Mouse (Mus musculus) forebrain, embryonic 15.5 days (tissue): Measurements from ENCODE around the gene Mef2b. TPM values are rescaled to one million over a fixed set of nuclear protein-coding genes. Genes with fewer than 3 reads are reported as not detected.

ENCODE experiments used
- ATAC-seq: fragments of 200-750 bp; cut with Nextera tagmentation; replicated peaks from 2 replicates; pipeline ENCODE4 v1.8.0; 2017; ENCODE audit warnings: mild to moderate bottlenecking, moderate TSS enrichment, moderate library complexity
- H3K27ac ChIP-seq: fragments of 300-500 bp; sonication (generic); replicated peaks from 2 replicates; pipeline ENCODE4 v1.5.1; 2015; ENCODE audit warnings: mild to moderate bottlenecking, inconsistent platforms
- H3K27me3 ChIP-seq: fragments of 300-500 bp; sonication (generic); 2 replicates; pipeline ENCODE4 v1.6.1; 2015; ENCODE audit warnings: inconsistent platforms
- H3K36me3 ChIP-seq: fragments of 300-500 bp; sonication (generic); 2 replicates; pipeline ENCODE4 v1.6.1; 2015; ENCODE audit warnings: mild to moderate bottlenecking, inconsistent platforms
- H3K4me1 ChIP-seq: fragments of 300-500 bp; sonication (generic); 2 replicates; pipeline ENCODE4 v1.6.1; 2015; ENCODE audit warnings: inconsistent platforms
- H3K4me2 ChIP-seq: fragments of 300-500 bp; sonication (generic); replicated peaks from 2 replicates; pipeline ENCODE4 v1.6.1; 2015; ENCODE audit warnings: mild to moderate bottlenecking, inconsistent platforms
- H3K4me3 ChIP-seq: fragments of 300-500 bp; sonication (generic); 2 replicates; pipeline ENCODE4 v1.5.1; 2015; ENCODE audit warnings: mild to moderate bottlenecking, inconsistent platforms
- H3K9ac ChIP-seq: fragments of 300-500 bp; sonication (generic); replicated peaks from 2 replicates; pipeline ENCODE4 v1.6.1; 2015; ENCODE audit warnings: mild to moderate bottlenecking, inconsistent platforms
- H3K9me3 ChIP-seq: fragments of 300-500 bp; sonication (generic); 2 replicates; pipeline ENCODE4 v1.6.1; 2016; ENCODE audit warnings: inconsistent platforms
- WGBS: fragments of 180-500 bp; shearing (Covaris S2); methylation state at CpG from one replicate; pipeline ENCODE4 v1.1.7; 2015; ENCODE audit warnings: mixed read lengths; 5-methylcytosine and 5-hydroxymethylcytosine counted together
- polyA plus RNA-seq: library from polyadenylated mRNA; unstranded; fragments of >200 nt; fragmentation: Nextera tagmentation; extraction: Ambion mirVana; gene quantifications from 2 replicates; pipeline ENCODE4 v1.2.1, GENCODE M21; 2015

Gene Mef2b
- polyA plus RNA-seq, 1 experiment from 2014 or later = 0.22 TPM

DNA sequence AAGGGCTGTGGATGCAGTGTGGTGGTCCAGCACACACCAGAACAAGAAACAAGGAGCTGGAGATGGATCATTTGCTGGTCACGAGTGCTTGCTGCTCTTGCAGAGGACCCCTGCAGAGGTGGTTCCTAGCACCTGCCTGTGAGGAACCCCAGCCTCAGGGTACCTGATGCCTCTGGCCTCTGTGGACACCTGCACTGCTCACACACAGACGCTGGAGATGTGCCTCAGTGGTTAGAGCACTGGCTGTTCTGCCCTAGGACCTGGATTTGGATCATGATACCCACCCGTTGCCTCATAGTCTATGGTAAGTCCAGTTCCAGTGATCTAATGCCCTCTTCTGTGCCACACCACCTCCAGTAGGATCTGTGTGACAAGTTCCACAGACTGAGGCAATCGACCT lies 2.9 kb upstream of the Mef2b start:
- H3K4me3 ChIP-seq = no peak overlapping the region
- no peak overlapping the region for H3K4me2 ChIP-seq
- H3K9me3 ChIP-seq = no peaks in the 10 kb centered on the region
- peaks cover 33% of the 10 kb centered on the region for H3K4me1 ChIP-seq
- 91% methylated on average over 4 of the region's 4 CpGs for WGBS
- ATAC-seq = no peak
- peaks cover 20% of the 10 kb centered on the region for H3K36me3 ChIP-seq
- H3K27me3 ChIP-seq = no peaks in the 10 kb centered on the region
- H3K9ac ChIP-seq = no peak overlapping the region
- H3K27ac ChIP-seq = no peak overlapping the region

DNA sequence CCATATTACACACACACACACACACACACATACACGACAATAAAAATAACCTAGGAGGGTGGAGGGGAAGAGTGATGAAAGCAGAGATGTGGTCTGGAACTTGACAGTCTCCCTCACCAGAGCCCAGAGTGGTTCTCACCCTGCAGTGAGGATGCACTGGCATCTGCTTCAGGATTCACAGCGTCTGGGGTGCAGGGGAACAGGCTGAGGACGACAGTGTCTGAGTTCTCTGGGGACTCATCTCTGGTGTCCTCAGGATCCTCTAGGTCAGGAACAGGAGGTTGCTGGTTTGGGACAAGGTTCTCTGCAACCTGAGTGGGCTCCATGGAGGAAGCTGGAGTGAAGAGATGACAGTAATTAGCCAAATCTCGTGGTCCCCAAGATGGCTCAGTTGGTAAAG lies 1.6 kb upstream of the Mef2b start:
- H3K27ac ChIP-seq = no peak overlapping the region
- 79% methylated on average over 4 of the region's 4 CpGs for WGBS
- peaks cover 23% of the 10 kb centered on the region for H3K4me1 ChIP-seq
- peak overlapping the region; percentile 54 for H3K4me2 ChIP-seq
- H3K9me3 ChIP-seq = no peaks in the 10 kb centered on the region
- H3K27me3 ChIP-seq = no peaks in the 10 kb centered on the region
- ATAC-seq = no peak
- H3K9ac ChIP-seq = no peak overlapping the region
- H3K36me3 ChIP-seq = peaks cover 22% of the 10 kb centered on the region
- H3K4me3 ChIP-seq = peak overlapping the region; percentile 75

DNA sequence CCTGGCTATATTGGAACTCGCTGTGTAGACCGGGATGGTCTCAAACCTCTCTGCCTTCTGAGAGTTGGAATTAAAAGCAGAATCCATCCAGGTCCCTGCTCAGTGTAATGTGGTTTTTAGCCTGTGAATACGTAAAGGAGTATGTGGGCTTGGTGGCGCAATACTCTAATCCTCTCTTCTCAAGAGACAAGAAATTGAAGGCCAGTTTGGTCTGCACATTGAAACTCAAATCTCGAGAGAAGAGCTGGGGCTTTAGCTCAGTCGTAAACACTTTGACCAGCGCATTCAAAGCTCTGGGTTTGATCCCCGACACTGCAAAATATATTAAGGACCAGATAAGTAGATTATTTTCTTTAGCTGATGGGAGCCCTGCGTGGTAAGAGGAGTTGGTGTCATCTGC lies 470 bp downstream of the Mef2b start:
- H3K4me3 ChIP-seq = peak overlapping the region; percentile 75
- H3K27ac ChIP-seq = peak overlapping the region; percentile 90
- H3K9ac ChIP-seq = peak overlapping the region; percentile 81
- 10% methylated on average over 9 of the region's 9 CpGs for WGBS
- H3K4me1 ChIP-seq = peaks cover 23% of the 10 kb centered on the region
- ATAC-seq = no peak; the same call in 1 of the 2 replicates
- H3K27me3 ChIP-seq = no peaks in the 10 kb centered on the region
- peak overlapping the region; percentile 66 for H3K4me2 ChIP-seq
- peaks cover 17% of the 10 kb centered on the region for H3K36me3 ChIP-seq
- no peaks in the 10 kb centered on the region for H3K9me3 ChIP-seq

DNA sequence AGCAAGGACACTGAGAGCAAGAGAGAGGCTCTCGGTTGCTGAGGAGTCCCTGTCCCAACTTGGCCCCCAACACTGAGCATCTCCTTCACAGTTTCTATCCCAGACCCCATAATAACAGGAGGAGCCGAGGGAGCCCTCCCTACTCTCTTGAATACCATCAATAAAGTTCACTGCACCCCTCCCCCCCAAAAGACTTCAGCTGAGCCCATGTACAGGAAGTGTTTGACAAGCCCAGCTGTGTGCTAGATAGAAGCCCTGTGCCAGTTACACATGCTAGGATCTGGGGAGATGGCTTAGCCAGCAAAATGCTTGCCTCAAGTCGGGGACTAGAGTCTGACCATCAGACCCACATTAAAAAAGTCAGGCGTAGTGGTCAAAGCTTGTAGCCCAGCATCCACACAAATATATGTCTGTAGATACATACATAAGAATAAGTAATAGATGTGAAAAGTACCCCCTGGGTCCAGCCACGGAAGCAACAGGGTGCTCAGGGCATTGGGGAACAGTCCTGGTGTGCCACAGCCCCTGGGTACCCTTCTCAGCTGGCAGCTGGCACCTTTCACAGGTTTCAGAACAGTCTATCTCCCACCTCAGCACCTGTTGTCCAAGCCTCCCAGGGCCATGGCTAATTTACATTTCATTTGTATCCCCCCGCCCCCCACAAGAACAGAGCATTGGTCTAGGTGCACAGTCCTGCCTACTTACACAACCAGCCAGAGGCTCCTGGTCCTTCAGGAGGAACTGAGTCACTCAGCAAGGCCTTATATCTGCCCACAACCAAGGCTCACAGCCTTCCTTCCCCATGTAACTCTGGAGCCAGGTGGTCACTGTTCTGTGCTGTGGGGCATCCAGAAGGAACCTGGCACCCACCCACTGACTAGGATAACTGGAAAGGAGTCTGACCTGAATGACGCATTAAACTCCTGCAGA lies 8.4 kb downstream of the Mef2b start:
- Histone ChIP-seq H3K4me3 (no peak overlapping the region), H3K36me3 (peaks cover 29% of the 10 kb centered on the region), H3K27ac (no peak overlapping the region), H3K27me3 (no peaks in the 10 kb centered on the region), H3K9me3 (no peaks in the 10 kb centered on the region), H3K4me1 (peaks cover 6% of the 10 kb centered on the region), H3K4me2 (no peak overlapping the region), H3K9ac (no peak overlapping the region)
- ATAC-seq = no peak
- WGBS = 86% methylated on average over 7 of the region's 7 CpGs

DNA sequence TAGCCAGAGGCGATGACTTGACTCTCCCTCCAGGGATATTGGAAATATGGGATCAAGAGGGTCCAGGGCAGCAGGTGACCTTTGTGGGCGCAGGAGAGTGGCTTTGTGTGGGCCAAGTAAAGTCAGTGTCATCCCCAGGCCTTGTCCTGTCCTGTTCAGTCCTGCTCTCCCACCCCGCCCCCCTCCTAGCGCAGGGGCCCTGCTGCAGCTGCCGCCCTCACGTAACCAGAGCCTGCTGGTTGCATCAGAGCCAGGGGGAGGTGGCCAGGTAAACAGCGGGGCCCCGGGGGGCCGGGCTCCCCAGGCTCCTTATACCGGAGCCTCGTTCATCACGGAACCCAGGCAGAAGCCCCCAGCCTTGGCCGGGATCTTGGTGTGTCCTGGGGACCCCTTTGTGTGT lies 10.6 kb downstream of the Mef2b start:
- no peak overlapping the region for H3K9ac ChIP-seq
- WGBS = 18% methylated on average over 13 of the region's 13 CpGs
- no peak for ATAC-seq
- peaks cover 18% of the 10 kb centered on the region for H3K36me3 ChIP-seq
- H3K4me3 ChIP-seq = no peak overlapping the region
- no peaks in the 10 kb centered on the region for H3K9me3 ChIP-seq
- H3K27ac ChIP-seq = no peak overlapping the region
- peaks cover 6% of the 10 kb centered on the region for H3K4me1 ChIP-seq
- H3K4me2 ChIP-seq = no peak overlapping the region
- H3K27me3 ChIP-seq = 0 out of 2 replicates have a peak, but pooled peaks cover 3% of the 10 kb centered on the region

DNA sequence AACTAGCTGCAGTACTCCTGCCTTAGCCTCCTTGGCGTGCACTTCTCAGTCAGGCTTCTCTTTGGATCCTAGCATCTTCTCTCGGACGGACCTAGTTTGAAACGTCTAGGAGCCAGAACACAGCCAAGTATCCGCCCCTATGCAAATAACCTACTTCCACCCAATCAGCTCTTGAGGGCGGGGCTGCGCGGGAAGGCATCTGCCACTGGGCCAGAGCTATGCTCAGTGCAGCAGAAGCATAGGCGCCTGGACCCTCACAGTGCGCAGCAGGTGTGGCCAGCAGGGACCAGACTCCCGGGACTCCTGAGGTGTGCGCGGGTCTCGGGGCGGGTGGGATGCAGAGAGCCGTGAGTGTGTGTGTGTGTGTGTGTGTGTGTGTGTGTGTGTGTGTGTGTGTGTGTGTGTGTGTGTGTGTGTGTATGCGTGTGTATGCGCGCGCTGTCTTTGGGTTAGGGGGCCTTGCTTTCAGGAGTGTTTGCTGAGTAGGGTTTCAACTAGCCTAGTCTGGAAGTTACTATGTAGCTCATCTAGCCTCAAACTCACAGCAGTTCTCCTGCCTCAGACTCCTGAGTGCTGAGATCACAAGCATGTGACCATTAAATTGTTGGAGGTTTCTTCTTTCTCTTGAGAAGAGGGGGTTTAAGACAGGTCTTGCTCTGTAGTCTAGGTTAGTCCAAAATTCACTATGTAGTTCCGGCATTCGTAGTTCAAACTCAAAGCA lies 13.2 kb downstream of the Mef2b start:
- 14% methylated on average over 22 of the region's 22 CpGs for WGBS
- Histone ChIP-seq H3K36me3 (no peaks in the 10 kb centered on the region; the same call in 1 of the 2 replicates), H3K9me3 (no peaks in the 10 kb centered on the region), H3K4me2 (peak overlapping the region; percentile 36), H3K4me3 (0 out of 2 replicates have a peak overlapping the region, but pooled peaks have one; percentile 14), H3K4me1 (peaks cover 6% of the 10 kb centered on the region), H3K27me3 (0 out of 2 replicates have a peak, but pooled peaks cover 3% of the 10 kb centered on the region), H3K27ac (no peak overlapping the region), H3K9ac (no peak overlapping the region)
- peak; percentile 93 for ATAC-seq

DNA sequence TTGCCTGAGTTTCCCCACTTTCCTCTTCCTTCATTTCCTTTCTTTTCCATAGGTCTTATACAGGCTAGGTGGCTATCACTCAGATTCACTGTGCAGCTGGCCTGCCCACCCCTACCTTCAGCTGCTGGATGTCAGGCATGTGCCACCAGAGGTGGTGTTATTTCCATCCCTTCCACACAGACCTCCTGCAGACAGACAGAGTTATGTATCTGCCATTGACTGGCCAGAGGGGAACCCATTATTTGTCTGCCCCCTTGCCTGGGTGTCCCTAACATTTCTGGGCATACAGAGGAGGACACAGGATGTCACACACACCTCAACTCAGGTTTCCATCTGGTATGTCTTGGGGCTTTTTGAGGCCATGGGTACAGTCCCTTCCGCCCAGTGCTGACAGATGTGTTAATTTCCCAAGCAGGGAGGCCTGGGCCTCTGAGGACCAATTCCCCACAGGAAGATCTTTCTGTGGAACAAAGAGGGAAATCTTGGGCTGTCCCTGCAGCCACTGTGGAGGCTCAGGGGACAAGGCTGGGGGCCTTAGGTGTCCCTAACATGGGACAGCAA lies 17.8 kb downstream of the Mef2b start:
- Histone ChIP-seq H3K4me3 (no peak overlapping the region), H3K4me2 (no peak overlapping the region), H3K9ac (no peak overlapping the region), H3K27me3 (0 out of 2 replicates have a peak, but pooled peaks cover 3% of the 10 kb centered on the region), H3K9me3 (no peaks in the 10 kb centered on the region), H3K4me1 (peaks cover 9% of the 10 kb centered on the region), H3K36me3 (no peaks in the 10 kb centered on the region), H3K27ac (no peak overlapping the region)
- no peak for ATAC-seq
- WGBS = 100% methylated on average over 1 of the region's 1 CpGs

DNA sequence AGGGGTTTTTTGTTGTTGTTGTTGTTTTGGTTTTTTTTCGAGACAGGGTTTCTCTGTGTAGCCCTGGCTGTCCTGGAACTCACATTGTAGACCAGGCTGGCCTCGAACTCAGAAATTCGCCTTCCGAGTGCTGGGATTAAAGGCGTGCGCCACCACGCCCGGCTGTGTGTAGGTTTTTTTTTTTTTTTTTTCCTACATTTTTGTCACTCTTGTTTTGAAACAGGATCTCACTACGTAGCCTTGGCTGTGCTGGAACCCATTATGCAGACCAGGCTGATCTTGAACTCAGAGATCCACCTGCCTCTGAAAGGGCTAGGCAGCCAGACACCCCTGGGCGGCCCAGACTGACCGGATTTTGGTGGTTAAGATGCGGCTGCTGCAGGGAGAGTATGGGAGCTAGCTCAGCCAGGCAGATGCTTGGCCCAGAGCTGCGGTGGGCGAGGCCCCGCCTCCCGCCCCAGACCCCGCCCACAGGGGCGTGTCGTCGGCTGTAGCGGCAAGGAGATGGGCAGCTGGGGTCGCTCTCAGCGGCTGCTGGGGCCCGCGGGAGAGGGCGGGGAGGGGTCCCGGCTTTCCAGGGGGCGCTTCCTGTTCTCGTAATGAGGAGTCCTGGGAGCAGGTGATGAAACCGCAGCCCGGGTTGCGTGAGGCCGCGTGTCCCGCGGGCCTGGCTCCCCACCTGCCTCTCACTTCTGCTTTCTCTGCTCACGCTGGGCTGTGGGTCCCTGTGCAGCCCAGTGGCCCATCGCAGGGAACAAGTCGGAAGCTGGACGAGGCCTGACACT lies 18.8 kb downstream of the Mef2b start:
- Histone ChIP-seq H3K9me3 (no peaks in the 10 kb centered on the region), H3K27me3 (0 out of 2 replicates have a peak, but pooled peaks cover 3% of the 10 kb centered on the region), H3K4me1 (peaks cover 5% of the 10 kb centered on the region; the same call in 1 of the 2 replicates), H3K27ac (no peak overlapping the region), H3K9ac (peak overlapping the region; percentile 54), H3K4me2 (peak overlapping the region; percentile 71), H3K4me3 (peak overlapping the region; percentile 53), H3K36me3 (no peaks in the 10 kb centered on the region)
- 10% methylated on average over 40 of the region's 40 CpGs for WGBS
- peak; percentile 93 for ATAC-seq

DNA sequence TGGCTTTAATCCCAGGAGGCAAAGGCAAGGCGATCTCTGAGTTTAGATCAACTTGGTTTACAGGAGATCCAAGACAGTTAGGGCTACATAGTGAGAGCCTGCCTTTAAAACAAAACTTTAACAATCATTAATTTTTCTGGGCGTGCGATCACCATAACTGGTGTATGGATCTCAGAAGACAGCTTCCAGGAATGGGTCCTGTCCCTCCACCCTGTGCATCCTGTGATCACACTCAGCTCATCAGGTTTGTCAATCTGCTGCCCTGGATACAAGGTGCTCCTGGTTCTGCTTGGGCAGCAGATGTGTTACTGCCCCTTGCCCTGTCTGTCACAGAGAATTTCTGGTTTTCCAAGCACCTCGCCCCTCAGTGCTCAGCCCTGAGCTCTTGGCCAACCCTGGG lies 19.7 kb downstream of the Mef2b start:
- 85% methylated on average over 4 of the region's 4 CpGs for WGBS
- Histone ChIP-seq H3K9ac (no peak overlapping the region), H3K36me3 (no peaks in the 10 kb centered on the region), H3K9me3 (no peaks in the 10 kb centered on the region), H3K4me3 (no peak overlapping the region), H3K4me1 (peaks cover 5% of the 10 kb centered on the region; the same call in 1 of the 2 replicates), H3K4me2 (no peak overlapping the region), H3K27me3 (0 out of 2 replicates have a peak, but pooled peaks cover 3% of the 10 kb centered on the region), H3K27ac (no peak overlapping the region)
- no peak for ATAC-seq

DNA sequence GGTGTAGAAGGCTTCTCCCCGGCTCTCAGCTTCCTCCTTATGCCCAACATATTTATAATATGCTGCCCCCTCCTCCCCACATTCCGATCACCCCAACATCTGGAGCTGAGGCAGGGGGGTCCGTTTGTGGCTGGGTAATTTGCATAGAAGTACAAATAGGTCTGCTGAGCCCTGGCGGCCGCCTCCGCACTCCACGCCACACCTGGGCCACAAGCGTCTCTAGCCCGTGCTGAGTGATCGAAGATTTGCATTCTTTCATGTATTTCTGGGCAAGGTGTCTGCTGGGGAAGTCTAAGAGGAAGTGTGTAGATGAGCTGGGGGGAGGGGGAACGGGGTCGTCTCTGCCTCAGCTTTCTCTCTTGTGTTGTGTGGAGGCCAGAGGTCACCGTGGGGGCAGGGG lies 20.5 kb downstream of the Mef2b start:
- Histone ChIP-seq H3K4me3 (no peak overlapping the region), H3K9ac (no peak overlapping the region), H3K9me3 (no peaks in the 10 kb centered on the region), H3K27ac (no peak overlapping the region), H3K36me3 (no peaks in the 10 kb centered on the region), H3K4me1 (peaks cover 5% of the 10 kb centered on the region; the same call in 1 of the 2 replicates), H3K4me2 (no peak overlapping the region), H3K27me3 (no peaks in the 10 kb centered on the region)
- ATAC-seq = no peak
- WGBS = 64% methylated on average over 13 of the region's 13 CpGs

DNA sequence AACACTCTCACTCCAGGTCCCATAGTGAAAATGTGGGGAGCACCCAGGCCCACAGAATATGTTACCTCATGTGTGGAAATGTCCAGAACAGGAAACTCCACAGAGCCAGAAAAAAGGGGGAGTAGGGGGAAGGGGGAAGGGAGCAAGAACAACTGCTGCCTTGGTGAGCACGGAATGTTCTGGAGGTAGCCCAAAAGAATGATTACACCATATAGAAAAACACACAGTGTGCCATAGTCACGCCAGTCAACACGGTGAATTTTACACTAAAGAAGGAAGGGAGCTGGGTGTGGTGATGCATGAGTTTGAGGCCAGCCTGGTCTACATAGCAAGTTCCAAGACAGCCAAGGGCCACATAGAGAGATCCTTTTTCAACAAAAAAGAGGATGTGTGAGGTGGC lies 23.8 kb downstream of the Mef2b start:
- Histone ChIP-seq H3K4me3 (no peak overlapping the region), H3K9me3 (no peaks in the 10 kb centered on the region), H3K4me2 (no peak overlapping the region), H3K27ac (no peak overlapping the region), H3K4me1 (peaks cover 9% of the 10 kb centered on the region; the same call in 1 of the 2 replicates), H3K27me3 (no peaks in the 10 kb centered on the region; the same call in 1 of the 2 replicates), H3K36me3 (no peaks in the 10 kb centered on the region), H3K9ac (no peak overlapping the region)
- no peak for ATAC-seq
- 80% methylated on average over 3 of the region's 3 CpGs for WGBS
